Mouse (Mus musculus) kidney, postnatal 0 days (tissue): ENCODE results near the gene Npl. TPM values are rescaled to one million over a fixed set of nuclear protein-coding genes. Genes with fewer than 3 reads are reported as not detected.

Experiments used
- ATAC-seq: fragments of 200-750 bp; cut with Nextera tagmentation; replicated peaks from 2 replicates; pipeline ENCODE4 v1.8.0; 2017; ENCODE audit warnings: low read depth, moderate number of reproducible peaks, moderate TSS enrichment, moderate library complexity; ENCODE audit not compliant: low FRiP score
- DNase-seq: peaks from one replicate; pipeline ENCODE4 v3.0.0-alpha.2; 2016; ENCODE audit warnings: low spot score
- H3K27ac ChIP-seq: fragments of 300-500 bp; sonication (generic); 2 replicates; pipeline ENCODE4 v1.5.1; 2014; ENCODE audit warnings: mild to moderate bottlenecking
- H3K27me3 ChIP-seq: fragments of 300-500 bp; sonication (generic); 2 replicates; pipeline ENCODE4 v1.6.1; 2014; ENCODE audit warnings: low read length, mixed read lengths; ENCODE audit not compliant: insufficient read depth
- H3K36me3 ChIP-seq: fragments of 300-500 bp; sonication (generic); 2 replicates; pipeline ENCODE4 v1.6.1; 2014; ENCODE audit warnings: low read length, mixed read lengths; ENCODE audit not compliant: insufficient read depth
- H3K4me1 ChIP-seq: fragments of 300-500 bp; sonication (generic); replicated peaks from 2 replicates; pipeline ENCODE4 v1.6.1; 2014; ENCODE audit warnings: antibody characterized with exemption, low read length, mixed read lengths; ENCODE audit not compliant: insufficient read depth
- H3K4me2 ChIP-seq: fragments of 300-500 bp; sonication (generic); 2 replicates; pipeline ENCODE4 v1.6.1; 2014; ENCODE audit warnings: mild to moderate bottlenecking, low read length, moderate library complexity, mixed read lengths
- H3K4me3 ChIP-seq: fragments of 300-500 bp; sonication (generic); replicated peaks from 2 replicates; pipeline ENCODE4 v1.5.1; 2014; ENCODE audit warnings: low read depth, low read length
- H3K9ac ChIP-seq: fragments of 300-500 bp; sonication (generic); 2 replicates; pipeline ENCODE4 v1.6.1; 2014; ENCODE audit warnings: low read depth, low read length
- H3K9me3 ChIP-seq: fragments of 300-500 bp; sonication (generic); replicated peaks from 2 replicates; pipeline ENCODE4 v1.6.1; 2016; ENCODE audit warnings: low read length, inconsistent platforms, mixed read lengths
- CTCF ChIP-seq: IDR thresholded peaks from 2 replicates; pipeline ENCODE4 v1.5.1; 2016; ENCODE audit warnings: antibody characterized with exemption, low read depth, mild to moderate bottlenecking, moderate library complexity
- WGBS: fragments of 180-500 bp; shearing (Covaris S2); extraction: QIAGEN DNeasy Blood & Tissue Kit; methylation state at CpG from one replicate; pipeline ENCODE4 v1.1.7; 2014; 5-methylcytosine and 5-hydroxymethylcytosine counted together
- polyA plus RNA-seq: library from polyadenylated mRNA; unstranded; fragments of >200 nt; fragmentation: Nextera tagmentation; extraction: Ambion mirVana; gene quantifications from 2 replicates; pipeline ENCODE4 v1.2.1, GENCODE M21; 2015

Gene Npl
- polyA plus RNA-seq, 1 experiment from 2014 or later: 35.2 TPM

- Histone ChIP-seq H3K36me3 (no peaks in the 10 kb centered on the region), H3K9ac (no peak overlapping the region), H3K4me2 (no peak overlapping the region), H3K27ac (no peak overlapping the region; the same call in 1 of the 2 replicates), H3K9me3 (no peaks in the 10 kb centered on the region), H3K27me3 (no peaks in the 10 kb centered on the region), H3K4me3 (no peak overlapping the region), H3K4me1 (no peaks in the 10 kb centered on the region)
- no peak for TF ChIP-seq CTCF
- 75% methylated on average over 6 of the region's 6 CpGs for WGBS
- ATAC-seq (no peak), DNase-seq (no peak)
These were observed 40.8 kb downstream of the Npl start for GRCm38 (mm10) chr1:153509012-153509411.

- H3K9me3 ChIP-seq: no peaks in the 10 kb centered on the region
- H3K4me1 ChIP-seq: no peaks in the 10 kb centered on the region
- H3K27ac ChIP-seq: no peak overlapping the region
- no peak overlapping the region for H3K4me2 ChIP-seq
- ATAC-seq: no peak
- no peak overlapping the region for H3K4me3 ChIP-seq
- no peak for TF ChIP-seq CTCF
- no peaks in the 10 kb centered on the region for H3K36me3 ChIP-seq
- 78% methylated on average over 6 of the region's 6 CpGs for WGBS
- no peak for DNase-seq
- H3K9ac ChIP-seq: no peak overlapping the region
- no peaks in the 10 kb centered on the region for H3K27me3 ChIP-seq
These were observed 43.6 kb downstream of the Npl start for GRCm38 (mm10) chr1:153506266-153506665.

- no peak overlapping the region for H3K4me2 ChIP-seq
- no peaks in the 10 kb centered on the region for H3K36me3 ChIP-seq
- H3K9me3 ChIP-seq: no peaks in the 10 kb centered on the region
- TF ChIP-seq CTCF: peak; percentile 23; the same call in 1 of the 2 replicates
- peak overlapping the region; percentile 62 for H3K27ac ChIP-seq
- DNase-seq: no peak
- H3K27me3 ChIP-seq: no peaks in the 10 kb centered on the region
- ATAC-seq: peak; percentile 93
- H3K4me1 ChIP-seq: no peaks in the 10 kb centered on the region
- no peak overlapping the region for H3K4me3 ChIP-seq
- H3K9ac ChIP-seq: no peak overlapping the region
- 37% methylated on average over 5 of the region's 5 CpGs for WGBS
These were observed 48.1 kb downstream of the Npl start for GRCm38 (mm10) chr1:153501644-153502321.

GRCm38 (mm10) chr1:153500030-153500429, 49.8 kb downstream of the Npl start:
- no peak for ATAC-seq
- Histone ChIP-seq H3K4me2 (no peak overlapping the region), H3K9ac (no peak overlapping the region), H3K36me3 (no peaks in the 10 kb centered on the region), H3K27me3 (no peaks in the 10 kb centered on the region), H3K27ac (no peak overlapping the region), H3K4me1 (no peaks in the 10 kb centered on the region), H3K4me3 (no peak overlapping the region), H3K9me3 (no peaks in the 10 kb centered on the region)
- TF ChIP-seq CTCF: no peak
- no peak for DNase-seq
- WGBS: 81% methylated on average over 9 of the region's 9 CpGs

- DNase-seq (no peak), ATAC-seq (peak; percentile 50)
- no peaks in the 10 kb centered on the region for H3K9me3 ChIP-seq
- 66% methylated on average over 3 of the region's 3 CpGs for WGBS
- no peak overlapping the region for H3K27ac ChIP-seq
- H3K4me3 ChIP-seq: no peak overlapping the region
- no peaks in the 10 kb centered on the region for H3K4me1 ChIP-seq
- no peak for TF ChIP-seq CTCF
- no peaks in the 10 kb centered on the region for H3K27me3 ChIP-seq
- H3K9ac ChIP-seq: no peak overlapping the region
- H3K36me3 ChIP-seq: no peaks in the 10 kb centered on the region
- H3K4me2 ChIP-seq: no peak overlapping the region
These were observed 53.8 kb downstream of the Npl start for GRCm38 (mm10) chr1:153496030-153496429.

- Histone ChIP-seq H3K36me3 (no peaks in the 10 kb centered on the region), H3K4me2 (no peak overlapping the region), H3K27me3 (no peaks in the 10 kb centered on the region), H3K9me3 (no peaks in the 10 kb centered on the region), H3K4me3 (no peak overlapping the region), H3K4me1 (no peaks in the 10 kb centered on the region), H3K9ac (no peak overlapping the region), H3K27ac (no peak overlapping the region)
- ATAC-seq: no peak
- DNase-seq: no peak
- no peak for TF ChIP-seq CTCF
- WGBS: 38% methylated on average over 6 of the region's 6 CpGs
These were observed 55.9 kb downstream of the Npl start for GRCm38 (mm10) chr1:153493931-153494330.

- 35% methylated on average over 4 of the region's 4 CpGs for WGBS
- Histone ChIP-seq H3K27me3 (no peaks in the 10 kb centered on the region), H3K9me3 (no peaks in the 10 kb centered on the region), H3K9ac (no peak overlapping the region), H3K36me3 (no peaks in the 10 kb centered on the region), H3K4me3 (no peak overlapping the region), H3K27ac (no peak overlapping the region), H3K4me2 (no peak overlapping the region), H3K4me1 (no peaks in the 10 kb centered on the region)
- TF ChIP-seq CTCF: no peak
- ATAC-seq (no peak; the same call in 1 of the 2 replicates), DNase-seq (no peak)
These were observed 56.5 kb downstream of the Npl start for GRCm38 (mm10) chr1:153493338-153493737.
